Comparison of ENCODE assay signal across 19 mouse cellular contexts in the genomic region with DNA sequence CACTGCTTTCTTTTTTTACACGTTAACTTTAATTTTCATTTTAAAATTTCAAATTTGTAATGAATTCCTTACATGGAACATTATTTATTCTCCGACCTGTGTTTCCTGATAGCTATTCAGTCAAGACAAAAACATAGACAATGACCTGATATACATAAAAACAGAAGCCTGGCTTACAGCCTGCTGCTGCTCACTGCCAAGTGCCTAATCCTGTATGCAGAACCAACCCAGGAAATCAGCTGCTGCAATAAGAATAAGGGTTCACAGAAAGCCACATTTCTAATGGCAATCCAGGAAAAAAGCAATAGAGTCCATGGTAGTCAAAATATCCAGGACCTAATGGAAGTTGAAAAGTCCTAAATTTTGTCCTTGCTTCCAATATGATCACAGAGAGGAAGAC.
DNase-seq lines count a peak whose midpoint lies in the region; ATAC-seq and TF ChIP-seq lines count a peak whose summit lies in the region.
"Had no signal": no experiment of that assay in that cellular context is flagged by ENCODE, and none has a peak within 500 bp of the region (broad histone marks: within the 10 kb centered on the region; RNA-seq: fewer than 3 reads in every experiment).

No protein-coding gene starts in this region.

- no peaks in the 10 kb centered on the region for H3K36me3 ChIP-seq in forebrain, embryonic 14.5 days (ENCODE audit: control insufficient read depth, insufficient read depth, low read length)
- H3K36me3 ChIP-seq in forebrain, embryonic 13.5 days (ENCODE audit: poor library complexity, severe bottlenecking) = no peaks in the 10 kb centered on the region
- no peaks in the 10 kb centered on the region for H3K36me3 ChIP-seq in hindbrain, postnatal 0 days (ENCODE audit: insufficient read depth, low read length)
- no peaks in the 10 kb centered on the region for H3K36me3 ChIP-seq in hindbrain, embryonic 14.5 days (replicated peaks; ENCODE audit: control insufficient read depth, insufficient read depth)
- H3K36me3 ChIP-seq in midbrain, postnatal 0 days (ENCODE audit: insufficient read depth, low read length) = no peaks in the 10 kb centered on the region
- H3K36me3 ChIP-seq in midbrain, embryonic 15.5 days (replicated peaks) = no peaks in the 10 kb centered on the region
- H3K36me3 ChIP-seq: embryonic facial prominence, embryonic 12.5 days; forebrain, embryonic 15.5 days; heart, embryonic 13.5 days had no signal

- no peak for TF ChIP-seq CTCF in hindbrain, postnatal 0 days (IDR thresholded peaks at IDR 0.05; ENCODE audit: low read depth)
- no peak for TF ChIP-seq CTCF in midbrain, postnatal 0 days (IDR thresholded peaks at IDR 0.05)
- no peak for TF ChIP-seq CTCF in layer of hippocampus, adult 2 months (conservative IDR thresholded peaks at IDR 0.05)

- H3K9me3 ChIP-seq in forebrain, embryonic 14.5 days (replicated peaks; ENCODE audit: control insufficient read depth, low read length) = no peaks in the 10 kb centered on the region
- H3K9me3 ChIP-seq in forebrain, embryonic 13.5 days (replicated peaks) = no peaks in the 10 kb centered on the region
- no peaks in the 10 kb centered on the region for H3K9me3 ChIP-seq in hindbrain, postnatal 0 days (ENCODE audit: low read length)
- no peaks in the 10 kb centered on the region for H3K9me3 ChIP-seq in hindbrain, embryonic 14.5 days (ENCODE audit: control insufficient read depth, low read length)
- H3K9me3 ChIP-seq in midbrain, postnatal 0 days (ENCODE audit: low read length) = no peaks in the 10 kb centered on the region
- H3K9me3 ChIP-seq in midbrain, embryonic 15.5 days = no peaks in the 10 kb centered on the region
- H3K9me3 ChIP-seq: embryonic facial prominence, embryonic 12.5 days; forebrain, embryonic 15.5 days; heart, embryonic 13.5 days had no signal

- H3K4me1 ChIP-seq in forebrain, embryonic 14.5 days (ENCODE audit: control insufficient read depth, insufficient read depth, low read length) = 0 out of 2 replicates have a peak, but pooled peaks cover 3% of the 10 kb centered on the region
- H3K4me1 ChIP-seq in forebrain, embryonic 13.5 days = no peaks in the 10 kb centered on the region; the same call in 1 of the 2 replicates
- no peaks in the 10 kb centered on the region for H3K4me1 ChIP-seq in hindbrain, postnatal 0 days (ENCODE audit: insufficient read depth, low read length)
- H3K4me1 ChIP-seq in hindbrain, embryonic 14.5 days (replicated peaks; ENCODE audit: control insufficient read depth, insufficient read depth, low read length) = no peaks in the 10 kb centered on the region
- no peaks in the 10 kb centered on the region for H3K4me1 ChIP-seq in midbrain, postnatal 0 days (ENCODE audit: insufficient read depth, low read length)
- no peaks in the 10 kb centered on the region for H3K4me1 ChIP-seq in midbrain, embryonic 15.5 days
- H3K4me1 ChIP-seq: embryonic facial prominence, embryonic 12.5 days; forebrain, embryonic 15.5 days; heart, embryonic 13.5 days had no signal

- H3K9ac ChIP-seq in forebrain, embryonic 14.5 days (ENCODE audit: low read length) = no peak overlapping the region
- H3K9ac ChIP-seq in forebrain, embryonic 13.5 days = no peak overlapping the region
- H3K9ac ChIP-seq in hindbrain, postnatal 0 days (replicated peaks; ENCODE audit: low read length) = no peak overlapping the region
- no peak overlapping the region for H3K9ac ChIP-seq in hindbrain, embryonic 14.5 days
- no peak overlapping the region for H3K9ac ChIP-seq in midbrain, postnatal 0 days (replicated peaks; ENCODE audit: low read length, poor library complexity, severe bottlenecking)
- no peak overlapping the region for H3K9ac ChIP-seq in midbrain, embryonic 15.5 days
- H3K9ac ChIP-seq: embryonic facial prominence, embryonic 12.5 days; forebrain, embryonic 15.5 days; heart, embryonic 13.5 days had no signal

- H3K27me3 ChIP-seq in forebrain, embryonic 14.5 days (replicated peaks; ENCODE audit: control insufficient read depth, insufficient read depth, low read length) = no peaks in the 10 kb centered on the region
- H3K27me3 ChIP-seq in forebrain, embryonic 13.5 days = no peaks in the 10 kb centered on the region
- H3K27me3 ChIP-seq in hindbrain, postnatal 0 days (ENCODE audit: insufficient read depth, low read length) = no peaks in the 10 kb centered on the region
- no peaks in the 10 kb centered on the region for H3K27me3 ChIP-seq in hindbrain, embryonic 14.5 days (ENCODE audit: control insufficient read depth, insufficient read depth, low read length)
- no peaks in the 10 kb centered on the region for H3K27me3 ChIP-seq in midbrain, postnatal 0 days (ENCODE audit: insufficient read depth, low read length)
- no peaks in the 10 kb centered on the region for H3K27me3 ChIP-seq in midbrain, embryonic 15.5 days (replicated peaks)
- H3K27me3 ChIP-seq: embryonic facial prominence, embryonic 12.5 days; forebrain, embryonic 15.5 days; heart, embryonic 13.5 days had no signal

- no peak overlapping the region for H3K4me2 ChIP-seq in forebrain, embryonic 14.5 days (ENCODE audit: low read length)
- no peak overlapping the region for H3K4me2 ChIP-seq in forebrain, embryonic 13.5 days
- H3K4me2 ChIP-seq in hindbrain, postnatal 0 days (ENCODE audit: low read depth, low read length) = no peak overlapping the region
- no peak overlapping the region for H3K4me2 ChIP-seq in hindbrain, embryonic 14.5 days (replicated peaks)
- no peak overlapping the region for H3K4me2 ChIP-seq in midbrain, postnatal 0 days (ENCODE audit: low read depth, low read length, poor library complexity, severe bottlenecking)
- H3K4me2 ChIP-seq in midbrain, embryonic 15.5 days = no peak overlapping the region
- H3K4me2 ChIP-seq: embryonic facial prominence, embryonic 12.5 days; forebrain, embryonic 15.5 days; heart, embryonic 13.5 days had no signal

- no peak for ATAC-seq in forebrain, embryonic 14.5 days
- no peak for ATAC-seq in forebrain, embryonic 13.5 days
- no peak for ATAC-seq in hindbrain, postnatal 0 days
- no peak for ATAC-seq in hindbrain, embryonic 14.5 days (ENCODE audit: low FRiP score)
- no peak for ATAC-seq in midbrain, postnatal 0 days (ENCODE audit: low FRiP score)
- ATAC-seq in midbrain, embryonic 15.5 days (replicated peaks) = no peak; the same call in 1 of the 2 replicates
- ATAC-seq: forebrain, embryonic 15.5 days; hindbrain, embryonic 16.5 days had no signal

- DNase-seq in forebrain, embryonic 14.5 days (ENCODE audit: low spot score) = peak; percentile 63
- DNase-seq in hindbrain, postnatal 0 days (ENCODE audit: low spot score) = peak; percentile 16
- DNase-seq in hindbrain, embryonic 14.5 days (ENCODE audit: low spot score) = no peak
- DNase-seq in midbrain, postnatal 0 days (ENCODE audit: low spot score) = peak; percentile 18
- no peak for DNase-seq in layer of hippocampus, adult 2 months (ENCODE audit: low spot score in 2 of 2)
- DNase-seq: adrenal gland, adult 2 months; adrenal gland, postnatal 25 days; cerebellum, adult 11 months; cerebellum, adult 8-10 months; gastrocnemius, postnatal 36 days; heart, adult 11 months; heart, postnatal 36 days; kidney, adult 11 months had no signal

- WGBS in forebrain, embryonic 14.5 days = 25% methylated on average over 2 of the region's 2 CpGs
- 46% methylated on average over 2 of the region's 2 CpGs for WGBS in forebrain, embryonic 13.5 days
- 45% methylated on average over 2 of the region's 2 CpGs for WGBS in hindbrain, postnatal 0 days
- 46% methylated on average over 2 of the region's 2 CpGs for WGBS in hindbrain, embryonic 14.5 days
- 26% methylated on average over 2 of the region's 2 CpGs for WGBS in midbrain, postnatal 0 days
- 28% methylated on average over 2 of the region's 2 CpGs for WGBS in midbrain, embryonic 15.5 days

- H3K4me3 ChIP-seq in forebrain, embryonic 14.5 days (ENCODE audit: low read depth, low read length) = no peak overlapping the region
- H3K4me3 ChIP-seq in forebrain, embryonic 13.5 days = no peak overlapping the region
- H3K4me3 ChIP-seq in hindbrain, postnatal 0 days (ENCODE audit: low read length) = no peak overlapping the region
- no peak overlapping the region for H3K4me3 ChIP-seq in hindbrain, embryonic 14.5 days (replicated peaks; ENCODE audit: low read length)
- no peak overlapping the region for H3K4me3 ChIP-seq in midbrain, postnatal 0 days (ENCODE audit: low read depth, low read length)
- no peak overlapping the region for H3K4me3 ChIP-seq in midbrain, embryonic 15.5 days
- H3K4me3 ChIP-seq in layer of hippocampus, adult 2 months = no peak overlapping the region
- H3K4me3 ChIP-seq: embryonic facial prominence, embryonic 12.5 days; forebrain, embryonic 15.5 days; heart, embryonic 13.5 days had no signal

- H3K27ac ChIP-seq in forebrain, embryonic 14.5 days (ENCODE audit: low read depth, low read length) = no peak overlapping the region
- H3K27ac ChIP-seq in forebrain, embryonic 13.5 days = no peak overlapping the region
- H3K27ac ChIP-seq in hindbrain, postnatal 0 days = no peak overlapping the region
- H3K27ac ChIP-seq in hindbrain, embryonic 14.5 days = no peak overlapping the region
- H3K27ac ChIP-seq in midbrain, postnatal 0 days (ENCODE audit: low read depth, low read length) = no peak overlapping the region
- H3K27ac ChIP-seq in midbrain, embryonic 15.5 days = no peak overlapping the region
- H3K27ac ChIP-seq in layer of hippocampus, adult 2 months = no peak overlapping the region
- H3K27ac ChIP-seq: embryonic facial prominence, embryonic 12.5 days; forebrain, embryonic 15.5 days; heart, embryonic 13.5 days had no signal

Comparison
In these comparisons a context has a peak if more than half of its experiments do, and no peak if none do; other contexts are left out.
1. DNase-seq: peak in forebrain, embryonic 14.5 days (single experiment), hindbrain, postnatal 0 days (single experiment) and midbrain, postnatal 0 days (single experiment); none in hindbrain, embryonic 14.5 days (single experiment) and layer of hippocampus, adult 2 months (0 of 2).